ENCODE assay signal across 21 mouse cellular contexts in the genomic region with DNA sequence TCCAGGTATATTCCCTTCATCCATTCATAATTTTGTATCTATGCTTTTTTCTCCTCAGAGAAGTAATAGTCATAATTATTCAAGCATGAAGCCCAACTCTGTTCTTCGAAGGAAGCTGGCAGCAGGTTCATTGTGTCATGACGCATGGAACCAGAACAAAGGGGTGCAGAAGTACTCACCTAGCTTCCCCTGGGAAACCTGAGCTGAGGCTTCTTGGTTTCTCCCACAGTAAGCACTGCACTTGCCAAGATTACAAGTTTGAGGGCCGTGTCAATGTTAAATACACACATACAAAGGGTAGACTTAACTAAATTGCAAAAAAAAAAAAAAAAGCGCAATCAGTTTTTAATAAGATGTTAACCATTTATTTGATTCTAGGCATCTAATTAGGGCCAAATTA. TPM values are rescaled to one million over a fixed set of nuclear protein-coding genes. Genes with fewer than 3 reads are reported as not detected.
DNase-seq lines count a peak whose midpoint lies in the region; ATAC-seq and TF ChIP-seq lines count a peak whose summit lies in the region.
"Had no signal": no experiment of that assay in that cellular context is flagged by ENCODE, and none has a peak within 500 bp of the region (broad histone marks: within the 10 kb centered on the region; RNA-seq: fewer than 3 reads in every experiment).

No protein-coding gene starts in this region.

- no peaks in the 10 kb centered on the region for H3K27me3 ChIP-seq in forebrain, embryonic 13.5 days
- H3K27me3 ChIP-seq in forebrain, embryonic 14.5 days (replicated peaks; ENCODE audit: control insufficient read depth, insufficient read depth, low read length), result no peaks in the 10 kb centered on the region
- H3K27me3 ChIP-seq in midbrain, embryonic 10.5 days (ENCODE audit: low read depth, poor library complexity, severe bottlenecking), result no peaks in the 10 kb centered on the region
- no peaks in the 10 kb centered on the region for H3K27me3 ChIP-seq in midbrain, postnatal 0 days (ENCODE audit: insufficient read depth, low read length)
- no peaks in the 10 kb centered on the region for H3K27me3 ChIP-seq in hindbrain, embryonic 13.5 days
- H3K27me3 ChIP-seq in neural tube, embryonic 13.5 days, result no peaks in the 10 kb centered on the region
- H3K27me3 ChIP-seq: embryonic facial prominence, embryonic 12.5 days; heart, embryonic 12.5 days; intestine, embryonic 15.5 days had no signal

- peak overlapping the region; percentile 79; the same call in 1 of the 2 replicates for H3K4me2 ChIP-seq in forebrain, embryonic 13.5 days
- no peak overlapping the region for H3K4me2 ChIP-seq in forebrain, embryonic 14.5 days (ENCODE audit: low read length)
- H3K4me2 ChIP-seq in midbrain, postnatal 0 days (ENCODE audit: low read depth, low read length, poor library complexity, severe bottlenecking), result no peak overlapping the region
- H3K4me2 ChIP-seq in hindbrain, embryonic 13.5 days, result peak overlapping the region; percentile 82
- peak overlapping the region; percentile 86 for H3K4me2 ChIP-seq in neural tube, embryonic 13.5 days
- H3K4me2 ChIP-seq: heart, embryonic 12.5 days; intestine, embryonic 15.5 days; limb, embryonic 12.5 days; liver, embryonic 13.5 days had no signal

- no peak for DNase-seq in forebrain, embryonic 14.5 days (ENCODE audit: low spot score)
- DNase-seq in midbrain, embryonic 10.5 days (ENCODE audit: low spot score), result no peak
- DNase-seq in midbrain, postnatal 0 days (ENCODE audit: low spot score), result no peak
- no peak for DNase-seq in left cerebral cortex, adult 9 months (ENCODE audit: low spot score in 2 of 2)
- DNase-seq: adrenal gland, postnatal 10 days; B cell, adult 2 months; cerebellum, adult 11-12 months; cerebellum, postnatal 36 days; kidney, postnatal 10 days; liver, embryonic 13.5 days; right cerebral cortex, adult 18-20 months; thymus, postnatal 4 days had no signal

- H3K4me1 ChIP-seq in forebrain, embryonic 13.5 days, result peaks cover 44% of the 10 kb centered on the region
- peaks cover 13% of the 10 kb centered on the region; the same call in 1 of the 2 replicates for H3K4me1 ChIP-seq in forebrain, embryonic 14.5 days (ENCODE audit: control insufficient read depth, insufficient read depth, low read length)
- H3K4me1 ChIP-seq in midbrain, embryonic 10.5 days, result peaks cover 76% of the 10 kb centered on the region
- peaks cover 3% of the 10 kb centered on the region; the same call in 1 of the 2 replicates for H3K4me1 ChIP-seq in midbrain, postnatal 0 days (ENCODE audit: insufficient read depth, low read length)
- peaks cover 30% of the 10 kb centered on the region for H3K4me1 ChIP-seq in hindbrain, embryonic 13.5 days (replicated peaks)
- H3K4me1 ChIP-seq in neural tube, embryonic 13.5 days (replicated peaks), result peaks cover 48% of the 10 kb centered on the region
- H3K4me1 ChIP-seq: intestine, embryonic 15.5 days; liver, embryonic 13.5 days had no signal

- no peak for TF ChIP-seq CTCF in midbrain, postnatal 0 days (IDR thresholded peaks at IDR 0.05)

- no peak for ATAC-seq in forebrain, embryonic 13.5 days
- ATAC-seq in forebrain, embryonic 14.5 days, result no peak
- ATAC-seq in midbrain, postnatal 0 days (ENCODE audit: low FRiP score), result no peak
- no peak for ATAC-seq in hindbrain, embryonic 13.5 days (ENCODE audit: low FRiP score)
- ATAC-seq in neural tube, embryonic 13.5 days (ENCODE audit: low read depth), result no peak
- ATAC-seq: intestine, embryonic 15.5 days had no signal

- no peak overlapping the region; the same call in 1 of the 2 replicates for H3K27ac ChIP-seq in forebrain, embryonic 13.5 days
- H3K27ac ChIP-seq in forebrain, embryonic 14.5 days (ENCODE audit: low read depth, low read length), result no peak overlapping the region
- H3K27ac ChIP-seq in midbrain, embryonic 10.5 days (replicated peaks), result peak overlapping the region; percentile 73
- H3K27ac ChIP-seq in midbrain, postnatal 0 days (ENCODE audit: low read depth, low read length), result no peak overlapping the region
- H3K27ac ChIP-seq in hindbrain, embryonic 13.5 days, result 0 out of 2 replicates have a peak overlapping the region, but pooled peaks have one; percentile 67
- H3K27ac ChIP-seq in neural tube, embryonic 13.5 days (replicated peaks), result peak overlapping the region; percentile 53
- H3K27ac ChIP-seq: embryonic facial prominence, embryonic 12.5 days; intestine, embryonic 15.5 days; limb, embryonic 12.5 days; liver, embryonic 13.5 days had no signal

- WGBS in forebrain, embryonic 13.5 days, result 37% methylated on average over 4 of the region's 4 CpGs
- WGBS in forebrain, embryonic 14.5 days, result 31% methylated on average over 4 of the region's 4 CpGs
- 58% methylated on average over 4 of the region's 4 CpGs for WGBS in midbrain, embryonic 10.5 days
- WGBS in midbrain, postnatal 0 days, result 44% methylated on average over 4 of the region's 4 CpGs
- 47% methylated on average over 4 of the region's 4 CpGs for WGBS in hindbrain, embryonic 13.5 days
- 40% methylated on average over 4 of the region's 4 CpGs for WGBS in neural tube, embryonic 13.5 days

- no peak overlapping the region for H3K4me3 ChIP-seq in forebrain, embryonic 13.5 days
- no peak overlapping the region for H3K4me3 ChIP-seq in forebrain, embryonic 14.5 days (ENCODE audit: low read depth, low read length)
- H3K4me3 ChIP-seq in midbrain, embryonic 10.5 days, result peak overlapping the region; percentile 92
- H3K4me3 ChIP-seq in midbrain, postnatal 0 days (ENCODE audit: low read depth, low read length), result no peak overlapping the region
- no peak overlapping the region for H3K4me3 ChIP-seq in hindbrain, embryonic 13.5 days
- H3K4me3 ChIP-seq in neural tube, embryonic 13.5 days, result no peak overlapping the region
- H3K4me3 ChIP-seq: embryonic facial prominence, embryonic 12.5 days; heart, embryonic 12.5 days; intestine, embryonic 15.5 days; limb, embryonic 12.5 days; liver, embryonic 13.5 days had no signal

- H3K9me3 ChIP-seq in forebrain, embryonic 13.5 days (replicated peaks), result no peaks in the 10 kb centered on the region
- no peaks in the 10 kb centered on the region for H3K9me3 ChIP-seq in forebrain, embryonic 14.5 days (replicated peaks; ENCODE audit: control insufficient read depth, low read length)
- H3K9me3 ChIP-seq in midbrain, embryonic 10.5 days (replicated peaks), result no peaks in the 10 kb centered on the region
- no peaks in the 10 kb centered on the region for H3K9me3 ChIP-seq in midbrain, postnatal 0 days (ENCODE audit: low read length)
- H3K9me3 ChIP-seq in hindbrain, embryonic 13.5 days, result no peaks in the 10 kb centered on the region
- H3K9me3 ChIP-seq in neural tube, embryonic 13.5 days, result no peaks in the 10 kb centered on the region
- H3K9me3 ChIP-seq: embryonic facial prominence, embryonic 12.5 days; heart, embryonic 12.5 days; intestine, embryonic 15.5 days; limb, embryonic 12.5 days; liver, embryonic 13.5 days had no signal

- H3K9ac ChIP-seq in forebrain, embryonic 13.5 days, result no peak overlapping the region
- H3K9ac ChIP-seq in forebrain, embryonic 14.5 days (ENCODE audit: low read length), result no peak overlapping the region
- H3K9ac ChIP-seq in midbrain, postnatal 0 days (replicated peaks; ENCODE audit: low read length, poor library complexity, severe bottlenecking), result no peak overlapping the region
- no peak overlapping the region for H3K9ac ChIP-seq in hindbrain, embryonic 13.5 days
- H3K9ac ChIP-seq in neural tube, embryonic 13.5 days, result no peak overlapping the region
- H3K9ac ChIP-seq: embryonic facial prominence, embryonic 12.5 days; heart, embryonic 12.5 days; intestine, embryonic 15.5 days; limb, embryonic 12.5 days; liver, embryonic 13.5 days had no signal

- H3K36me3 ChIP-seq in forebrain, embryonic 13.5 days (ENCODE audit: poor library complexity, severe bottlenecking), result no peaks in the 10 kb centered on the region
- H3K36me3 ChIP-seq in forebrain, embryonic 14.5 days (ENCODE audit: control insufficient read depth, insufficient read depth, low read length), result no peaks in the 10 kb centered on the region
- H3K36me3 ChIP-seq in midbrain, embryonic 10.5 days, result peaks cover 15% of the 10 kb centered on the region; the same call in 1 of the 2 replicates
- H3K36me3 ChIP-seq in midbrain, postnatal 0 days (ENCODE audit: insufficient read depth, low read length), result no peaks in the 10 kb centered on the region
- no peaks in the 10 kb centered on the region for H3K36me3 ChIP-seq in hindbrain, embryonic 13.5 days
- H3K36me3 ChIP-seq in neural tube, embryonic 13.5 days, result no peaks in the 10 kb centered on the region
- H3K36me3 ChIP-seq: embryonic facial prominence, embryonic 12.5 days; heart, embryonic 12.5 days; intestine, embryonic 15.5 days; limb, embryonic 12.5 days; liver, embryonic 13.5 days had no signal

RNA-seq across cellular contexts. Expression of gene Plch1, which starts 3.0 kb away (rescaled TPM):
- 9.8 and 13.1 TPM in 2 replicates for polyA plus RNA-seq in forebrain, embryonic 13.5 days (2015; fragmentation: Nextera tagmentation; extraction: Ambion mirVana)
- polyA plus RNA-seq in forebrain, embryonic 14.5 days (2014; fragmentation: Nextera tagmentation; extraction: Ambion mirVana), result 10.1 TPM in 2 replicates
- 27.5 and 33.1 TPM in 2 replicates for polyA plus RNA-seq in midbrain, embryonic 10.5 days (2016; fragmentation: Nextera tagmentation; extraction: Ambion mirVana)
- total RNA-seq in midbrain, postnatal 0 days (2014; rRNA removed), result 19.2 and 23.5 TPM in 2 replicates
- 5.4 and 5.6 TPM in 2 replicates for polyA plus RNA-seq in midbrain, postnatal 0 days (2015; fragmentation: Nextera tagmentation; extraction: Ambion mirVana)
- 11.1 and 12.2 TPM in 2 replicates for polyA plus RNA-seq in hindbrain, embryonic 13.5 days (2015; fragmentation: Nextera tagmentation; extraction: Ambion mirVana)
- 10.2 and 10.7 TPM in 2 replicates for polyA plus RNA-seq in neural tube, embryonic 13.5 days (2015; fragmentation: Nextera tagmentation; extraction: Ambion mirVana)
- total RNA-seq: heart, postnatal 25 days; megakaryocyte-erythroid progenitor cell, adult 5-6 weeks had no signal

RNA-seq across cellular contexts. Expression of gene E130311K13Rik, which starts 33.0 kb away (rescaled TPM):
- polyA plus RNA-seq in forebrain, embryonic 13.5 days (2015; fragmentation: Nextera tagmentation; extraction: Ambion mirVana), result 4.3 and 5.0 TPM in 2 replicates
- 4.8 and 5.3 TPM in 2 replicates for polyA plus RNA-seq in forebrain, embryonic 14.5 days (2014; fragmentation: Nextera tagmentation; extraction: Ambion mirVana)
- polyA plus RNA-seq in midbrain, embryonic 10.5 days (2016; fragmentation: Nextera tagmentation; extraction: Ambion mirVana), result 2.7 and 3.3 TPM in 2 replicates
- total RNA-seq in midbrain, postnatal 0 days (2014; rRNA removed), result 10.3 and 10.6 TPM in 2 replicates
- 10.9 and 11.6 TPM in 2 replicates for polyA plus RNA-seq in midbrain, postnatal 0 days (2015; fragmentation: Nextera tagmentation; extraction: Ambion mirVana)
- polyA plus RNA-seq in hindbrain, embryonic 13.5 days (2015; fragmentation: Nextera tagmentation; extraction: Ambion mirVana), result 5.3 and 6.4 TPM in 2 replicates
- 5.6 and 5.9 TPM in 2 replicates for polyA plus RNA-seq in neural tube, embryonic 13.5 days (2015; fragmentation: Nextera tagmentation; extraction: Ambion mirVana)

Comparison
In these comparisons a context has a peak if more than half of its experiments do, and no peak if none do; other contexts are left out.
1. H3K27ac ChIP-seq: peak in midbrain, embryonic 10.5 days (single experiment), hindbrain, embryonic 13.5 days (single experiment) and neural tube, embryonic 13.5 days (single experiment); none in forebrain, embryonic 13.5 days (single experiment), forebrain, embryonic 14.5 days (single experiment) and midbrain, postnatal 0 days (single experiment).
2. H3K4me2 ChIP-seq: peak in forebrain, embryonic 13.5 days (single experiment), hindbrain, embryonic 13.5 days (single experiment) and neural tube, embryonic 13.5 days (single experiment); none in forebrain, embryonic 14.5 days (single experiment) and midbrain, postnatal 0 days (single experiment).